Mouse (Mus musculus) limb, embryonic 14.5 days (tissue): ENCODE results near the gene Map2k1. TPM values are rescaled to one million over a fixed set of nuclear protein-coding genes. Genes with fewer than 3 reads are reported as not detected.

Source experiments
- ATAC-seq: fragments of 200-750 bp; cut with Nextera tagmentation; 2 replicates; pipeline ENCODE4 v1.8.0; 2017; ENCODE audit warnings: low read depth, moderate number of reproducible peaks, moderate TSS enrichment; ENCODE audit not compliant: low FRiP score
- DNase-seq: peaks from one replicate; pipeline ENCODE4 v3.0.0-alpha.2; 2015; ENCODE audit warnings: low spot score
- H3K27ac ChIP-seq: fragments of 300-500 bp; sonication (generic); replicated peaks from 2 replicates; pipeline ENCODE4 v1.5.1; 2014; ENCODE audit warnings: low read depth, mild to moderate bottlenecking, low read length, moderate library complexity, mixed read lengths
- H3K27me3 ChIP-seq: fragments of 300-500 bp; sonication (generic); 2 replicates; pipeline ENCODE4 v1.6.1; 2014; ENCODE audit warnings: low read length, mixed read lengths; ENCODE audit not compliant: control insufficient read depth, insufficient read depth
- H3K36me3 ChIP-seq: fragments of 300-500 bp; sonication (generic); 2 replicates; pipeline ENCODE4 v1.6.1; 2014; ENCODE audit warnings: mild to moderate bottlenecking, low read length, moderate library complexity, mixed read lengths; ENCODE audit not compliant: control insufficient read depth, insufficient read depth
- H3K4me1 ChIP-seq: fragments of 300-500 bp; sonication (generic); 2 replicates; pipeline ENCODE4 v1.6.1; 2014; ENCODE audit warnings: antibody characterized with exemption, low read length, mixed read lengths; ENCODE audit not compliant: control insufficient read depth, insufficient read depth
- H3K4me2 ChIP-seq: fragments of 300-500 bp; sonication (generic); replicated peaks from 2 replicates; pipeline ENCODE4 v1.6.1; 2014; ENCODE audit warnings: low read depth, mild to moderate bottlenecking, low read length, moderate library complexity; ENCODE audit not compliant: severe bottlenecking
- H3K4me3 ChIP-seq: fragments of 300-500 bp; sonication (generic); replicated peaks from 2 replicates; pipeline ENCODE4 v1.5.1; 2014; ENCODE audit warnings: low read length
- H3K9ac ChIP-seq: fragments of 300-500 bp; sonication (generic); 2 replicates; pipeline ENCODE4 v1.6.1; 2014; ENCODE audit warnings: mild to moderate bottlenecking, low read depth, low read length, moderate library complexity; ENCODE audit not compliant: severe bottlenecking
- H3K9me3 ChIP-seq: fragments of 300-500 bp; sonication (generic); 2 replicates; pipeline ENCODE4 v1.6.1; 2016; ENCODE audit warnings: low read length; ENCODE audit not compliant: control insufficient read depth
- POLR2A ChIP-seq: fragments of 200-500 bp; IDR thresholded peaks from 2 replicates; pipeline ENCODE4 v1.8.0; 2012; ENCODE audit warnings: inconsistent platforms, mild to moderate bottlenecking, moderate library complexity, borderline replicate concordance; ENCODE audit not compliant: insufficient read depth, insufficient read length; ENCODE audit errors: extremely low read depth
- whole genome bisulfite sequencing: fragments of 180-500 bp; shearing (Covaris S2); extraction: QIAGEN DNeasy Blood & Tissue Kit; methylation state at CpG from one replicate; pipeline ENCODE4 v1.1.7; 2014; 5-methylcytosine and 5-hydroxymethylcytosine counted together
- polyA plus RNA-seq, 2 experiments: library from polyadenylated mRNA; depleted of rRNA in 1 of 2; stranded (reverse) in 1 of 2; unstranded in 1 of 2; fragments of >200 nt; fragmentation: Nextera tagmentation in 1 of 2; extraction: Ambion mirVana in 1 of 2; gene quantifications; 2 replicates each; pipeline versions ENCODE4 v1.2.1 to v1.2.3; 2012 to 2014

Gene Map2k1
- polyA plus RNA-seq, 2 experiments = 51.3 to 81.3 TPM

GRCm38 (mm10) chr9:64227736-64228135, 25.7 kb downstream of the Map2k1 start:
- no peak for TF ChIP-seq POLR2A
- DNase-seq (no peak), ATAC-seq (no peak)
- Histone ChIP-seq H3K9ac (no peak overlapping the region), H3K4me2 (no peak overlapping the region), H3K36me3 (no peaks in the 10 kb centered on the region), H3K27me3 (no peaks in the 10 kb centered on the region), H3K9me3 (no peaks in the 10 kb centered on the region), H3K4me3 (no peak overlapping the region), H3K4me1 (peaks cover 14% of the 10 kb centered on the region; the same call in 1 of the 2 replicates), H3K27ac (no peak overlapping the region)
- WGBS = 79% methylated on average over 12 of the region's 12 CpGs

DNA sequence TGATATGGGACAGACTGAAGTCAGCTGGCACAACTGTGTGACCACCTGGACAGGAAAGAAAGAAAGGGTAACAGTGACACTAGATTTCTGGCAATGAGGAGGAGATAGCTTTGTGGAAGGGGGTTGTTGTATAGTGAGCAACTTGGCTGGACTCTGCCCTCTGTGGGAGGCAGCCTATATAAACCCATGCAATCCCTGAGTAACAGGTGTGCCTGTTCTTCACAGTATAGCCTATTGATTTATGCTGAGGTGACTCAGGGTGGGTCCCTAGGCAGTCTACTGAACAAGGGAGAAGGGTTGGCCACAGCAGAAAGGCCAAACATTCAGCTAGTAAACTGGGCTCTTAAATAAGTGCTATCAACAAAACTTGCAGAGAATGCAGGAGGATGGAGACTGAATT, 27.6 kb downstream of the Map2k1 start:
- Histone ChIP-seq H3K4me3 (no peak overlapping the region), H3K36me3 (no peaks in the 10 kb centered on the region), H3K27ac (no peak overlapping the region), H3K4me2 (no peak overlapping the region), H3K9me3 (no peaks in the 10 kb centered on the region), H3K27me3 (no peaks in the 10 kb centered on the region), H3K4me1 (no peaks in the 10 kb centered on the region; the same call in 1 of the 2 replicates), H3K9ac (no peak overlapping the region)
- DNase-seq (no peak), ATAC-seq (no peak)
- no peak for TF ChIP-seq POLR2A

DNA sequence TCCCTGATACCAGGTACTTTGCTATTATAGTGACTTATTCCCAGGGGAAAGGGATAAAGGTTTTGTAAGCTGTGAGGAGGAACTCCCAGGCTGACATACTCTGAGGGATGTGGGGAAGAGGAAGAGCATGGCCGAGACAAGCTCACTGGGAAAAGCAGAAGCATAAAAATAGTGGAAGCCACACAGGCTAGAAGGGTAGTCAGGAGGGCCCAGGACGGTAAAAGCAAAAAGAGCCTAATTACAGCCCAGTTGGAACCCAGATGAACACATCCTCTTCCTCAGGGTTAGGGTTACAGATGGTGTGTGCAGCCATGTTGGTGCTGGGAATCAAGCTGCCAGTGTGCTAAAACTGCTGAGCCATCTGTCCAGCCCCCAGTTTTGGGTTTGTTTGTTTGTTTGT, 31.3 kb downstream of the Map2k1 start:
- Histone ChIP-seq H3K4me3 (no peak overlapping the region), H3K27ac (no peak overlapping the region), H3K9ac (no peak overlapping the region), H3K27me3 (no peaks in the 10 kb centered on the region), H3K36me3 (no peaks in the 10 kb centered on the region), H3K4me2 (no peak overlapping the region), H3K4me1 (peaks cover 3% of the 10 kb centered on the region; the same call in 1 of the 2 replicates), H3K9me3 (no peaks in the 10 kb centered on the region)
- DNase-seq (no peak), ATAC-seq (no peak)
- no peak for TF ChIP-seq POLR2A
- WGBS = 56% methylated on average over 2 of the region's 2 CpGs

DNA sequence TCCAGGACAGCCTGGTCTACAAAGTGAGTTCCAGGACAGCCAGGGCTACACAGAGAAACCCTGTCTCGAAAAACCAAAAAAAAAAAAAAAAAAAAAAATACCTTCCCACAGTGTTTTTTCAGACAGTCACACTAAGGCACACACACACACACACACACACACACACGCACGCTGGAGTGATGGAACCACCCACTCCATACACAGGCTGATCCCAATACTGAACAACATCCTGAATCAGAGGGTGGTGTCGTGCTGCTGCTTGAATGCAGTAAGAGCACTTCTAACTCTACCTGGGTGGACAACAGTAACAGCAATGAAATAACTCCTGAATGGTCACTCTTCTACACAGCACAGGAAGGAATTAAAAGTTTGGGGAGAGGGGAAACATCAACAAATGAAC, 32.0 kb downstream of the Map2k1 start:
- no peak overlapping the region for H3K27ac ChIP-seq
- no peaks in the 10 kb centered on the region for H3K27me3 ChIP-seq
- ATAC-seq (no peak), DNase-seq (no peak)
- no peak overlapping the region for H3K4me3 ChIP-seq
- 86% methylated on average over 4 of the region's 4 CpGs for WGBS
- no peak for TF ChIP-seq POLR2A
- H3K4me1 ChIP-seq = peaks cover 3% of the 10 kb centered on the region; the same call in 1 of the 2 replicates
- no peak overlapping the region for H3K9ac ChIP-seq
- H3K4me2 ChIP-seq = no peak overlapping the region
- no peaks in the 10 kb centered on the region for H3K36me3 ChIP-seq
- no peaks in the 10 kb centered on the region for H3K9me3 ChIP-seq

- ATAC-seq (no peak), DNase-seq (no peak)
- Histone ChIP-seq H3K4me2 (no peak overlapping the region), H3K9me3 (no peaks in the 10 kb centered on the region), H3K4me3 (no peak overlapping the region), H3K27ac (no peak overlapping the region), H3K4me1 (peaks cover 3% of the 10 kb centered on the region; the same call in 1 of the 2 replicates), H3K36me3 (no peaks in the 10 kb centered on the region), H3K27me3 (no peaks in the 10 kb centered on the region), H3K9ac (no peak overlapping the region)
- WGBS = 90% methylated on average over 1 of the region's 1 CpGs
- TF ChIP-seq POLR2A = no peak
Measured at GRCm38 (mm10) chr9:64220603-64221002, 32.8 kb downstream of the Map2k1 start.

DNA sequence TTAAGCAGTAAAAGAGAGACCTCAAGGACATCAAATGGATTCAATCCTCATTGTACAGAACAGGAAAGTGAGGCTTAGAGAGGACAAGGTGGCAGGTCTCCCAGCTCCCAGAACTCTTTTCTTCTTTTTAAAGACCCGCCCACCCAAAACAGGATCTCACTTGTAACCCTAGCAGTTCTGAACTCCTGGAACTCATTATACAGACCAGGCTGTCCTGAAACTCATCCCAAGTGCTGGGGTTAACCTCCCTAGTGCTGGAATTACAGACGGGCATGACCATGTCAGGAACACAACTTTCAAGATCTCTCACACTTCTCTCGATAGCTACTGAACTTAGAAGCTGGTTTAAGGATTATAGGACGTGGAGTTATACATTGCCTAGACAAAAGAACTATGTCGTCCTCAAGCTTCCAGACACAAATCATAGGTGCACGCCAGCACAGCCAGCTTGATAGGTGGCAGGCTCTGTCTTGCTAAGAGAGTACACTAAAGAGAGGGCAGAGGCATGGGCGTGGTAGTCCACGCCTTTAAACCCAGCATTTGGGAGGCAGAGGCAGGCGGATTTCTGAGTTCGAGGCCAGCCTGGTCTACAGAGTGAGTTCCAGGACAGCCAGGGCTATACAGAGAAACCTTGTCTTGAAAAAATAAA, 33.5 kb downstream of the Map2k1 start:
- 63% methylated on average over 10 of the region's 10 CpGs for WGBS
- Histone ChIP-seq H3K4me3 (no peak overlapping the region), H3K27ac (no peak overlapping the region), H3K9me3 (no peaks in the 10 kb centered on the region), H3K9ac (no peak overlapping the region), H3K4me1 (peaks cover 3% of the 10 kb centered on the region; the same call in 1 of the 2 replicates), H3K27me3 (no peaks in the 10 kb centered on the region), H3K36me3 (no peaks in the 10 kb centered on the region), H3K4me2 (no peak overlapping the region)
- DNase-seq = no peak
- no peak for TF ChIP-seq POLR2A
- ATAC-seq = no peak
